Mouse (Mus musculus): ENCODE results near the gene Myh6. TPM values are rescaled to one million over a fixed set of nuclear protein-coding genes. Genes with fewer than 3 reads are reported as not detected.

Myh6 gene
- polyA plus RNA-seq (2015; fragmentation: Nextera tagmentation; extraction: Ambion mirVana) = 0.68 and 0.69 TPM in 2 replicates

- no peaks in the 10 kb centered on the region for H3K36me3 ChIP-seq (replicated peaks)
- no peak within 1 kb of the TSS for H3K4me2 ChIP-seq
- no peak within 1 kb of the TSS for H3K4me3 ChIP-seq (replicated peaks)
- no peaks in the 10 kb centered on the region for H3K4me1 ChIP-seq (replicated peaks)
- no peak within 1 kb of the TSS for H3K27ac ChIP-seq (replicated peaks)
- no peaks in the 10 kb centered on the region for H3K27me3 ChIP-seq
- no peaks in the 10 kb centered on the region for H3K9me3 ChIP-seq (replicated peaks)
- WGBS (ENCODE audit: insufficient replicate concordance) = 48% methylated on average over 7 of the region's 7 CpGs
- H3K9ac ChIP-seq = no peak within 1 kb of the TSS
- no peak for ATAC-seq (ENCODE audit: insufficient read depth)
Measured at GRCm38 (mm10) chr14:54966320-54966977, at the start of gene Myh6. Gene Myh6, minus strand, starts transcription at chr14:54966927.

GRCm38 (mm10) chr14:55015767-55016111 lies 49.0 kb upstream of the Myh6 start:
- H3K27ac ChIP-seq (replicated peaks) = peak overlapping the region; percentile 81
- H3K27me3 ChIP-seq = no peaks in the 10 kb centered on the region
- H3K4me2 ChIP-seq = peak overlapping the region; percentile 96
- H3K9me3 ChIP-seq (replicated peaks) = no peaks in the 10 kb centered on the region
- WGBS (ENCODE audit: insufficient replicate concordance) = 1% methylated on average over 17 of the region's 17 CpGs
- H3K9ac ChIP-seq = peak overlapping the region; percentile 59
- H3K4me1 ChIP-seq (replicated peaks) = peaks cover 18% of the 10 kb centered on the region
- peaks cover 23% of the 10 kb centered on the region for H3K36me3 ChIP-seq (replicated peaks)
- peak overlapping the region; percentile 73 for H3K4me3 ChIP-seq (replicated peaks)
- ATAC-seq (ENCODE audit: insufficient read depth) = no peak

DNA sequence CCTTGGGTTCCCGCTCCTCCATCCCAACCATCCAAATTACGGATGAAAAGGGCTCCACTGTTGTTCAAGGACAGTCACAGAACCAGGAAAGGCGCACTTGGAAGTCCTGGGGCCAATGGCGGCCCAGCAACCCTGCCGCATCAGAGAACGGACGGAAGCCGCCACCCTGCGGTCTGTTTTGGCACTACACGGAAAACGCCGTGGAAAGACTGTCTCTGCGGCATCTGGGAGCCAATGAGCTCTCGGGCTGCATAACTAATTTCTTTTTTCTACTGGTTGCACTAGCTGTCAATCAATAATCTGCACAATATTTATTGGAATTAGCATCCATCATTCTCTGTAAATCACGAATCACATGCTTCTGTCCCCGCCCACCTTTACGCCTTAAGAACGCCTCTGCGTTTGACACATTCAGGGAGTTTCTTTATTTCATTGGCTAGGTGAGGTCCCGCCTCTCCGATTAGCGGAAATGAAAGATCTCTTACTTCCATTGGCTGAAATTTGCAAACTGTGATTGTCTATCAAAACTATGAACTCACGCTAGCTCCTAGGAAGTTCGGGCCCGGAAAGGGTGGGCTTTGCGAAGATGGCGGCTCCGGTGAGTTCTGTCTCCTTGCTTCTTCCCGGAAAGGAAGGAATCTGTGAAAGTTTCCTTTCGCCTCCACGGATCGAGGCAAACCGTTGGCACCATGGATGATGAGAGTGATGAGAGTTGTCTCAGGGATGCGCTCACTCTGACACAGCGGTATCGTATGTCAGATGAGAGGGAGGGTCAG lies 48.5 kb upstream of the Myh6 start, which contains the start of gene Ngdn:
Gene Ngdn, plus strand, starts transcription at position 464 of the 776 bp plus-strand sequence.
- no peaks in the 10 kb centered on the region for H3K9me3 ChIP-seq (replicated peaks)
- WGBS (ENCODE audit: insufficient replicate concordance) = under 1% methylated on average over 36 of the region's 36 CpGs
- peaks cover 18% of the 10 kb centered on the region for H3K4me1 ChIP-seq (replicated peaks)
- H3K27ac ChIP-seq (replicated peaks) = peak within 1 kb of the TSS; percentile 86
- H3K27me3 ChIP-seq = no peaks in the 10 kb centered on the region
- peak within 1 kb of the TSS; percentile 73 for H3K4me3 ChIP-seq (replicated peaks)
- peak within 1 kb of the TSS; percentile 96 for H3K4me2 ChIP-seq
- peak within 1 kb of the TSS; percentile 72 for H3K9ac ChIP-seq
- H3K36me3 ChIP-seq (replicated peaks) = peaks cover 18% of the 10 kb centered on the region
- ATAC-seq (ENCODE audit: insufficient read depth) = peak; percentile 93

DNA sequence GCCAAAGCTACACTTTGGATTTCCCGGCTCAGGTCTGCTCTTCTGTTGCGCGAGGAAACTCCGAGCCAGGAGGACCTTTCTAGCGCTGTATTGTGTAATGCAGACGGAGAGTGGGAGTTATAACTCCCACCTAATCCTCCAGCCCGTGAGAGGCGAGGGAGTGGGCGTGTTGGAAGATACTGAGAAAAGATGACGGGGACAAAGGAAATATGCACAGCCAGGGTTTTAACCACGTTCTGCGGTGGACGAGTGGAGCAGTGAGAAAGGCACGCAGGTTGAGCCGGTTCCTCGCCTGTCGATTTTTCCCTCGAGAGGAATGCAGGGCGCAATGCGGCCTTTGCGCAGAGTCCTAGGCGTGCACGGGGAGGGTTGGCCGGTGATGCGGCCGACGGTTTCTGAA lies 47.9 kb upstream of the Myh6 start:
- peak overlapping the region; percentile 96 for H3K4me2 ChIP-seq
- peak overlapping the region; percentile 86 for H3K27ac ChIP-seq (replicated peaks)
- H3K4me1 ChIP-seq (replicated peaks) = peaks cover 18% of the 10 kb centered on the region
- WGBS (ENCODE audit: insufficient replicate concordance) = under 1% methylated on average over 27 of the region's 27 CpGs
- peak; percentile 47 for ATAC-seq (ENCODE audit: insufficient read depth)
- H3K36me3 ChIP-seq (replicated peaks) = peaks cover 18% of the 10 kb centered on the region
- H3K27me3 ChIP-seq = no peaks in the 10 kb centered on the region
- peak overlapping the region; percentile 73 for H3K4me3 ChIP-seq (replicated peaks)
- H3K9ac ChIP-seq = peak overlapping the region; percentile 72
- no peaks in the 10 kb centered on the region for H3K9me3 ChIP-seq (replicated peaks)

DNA sequence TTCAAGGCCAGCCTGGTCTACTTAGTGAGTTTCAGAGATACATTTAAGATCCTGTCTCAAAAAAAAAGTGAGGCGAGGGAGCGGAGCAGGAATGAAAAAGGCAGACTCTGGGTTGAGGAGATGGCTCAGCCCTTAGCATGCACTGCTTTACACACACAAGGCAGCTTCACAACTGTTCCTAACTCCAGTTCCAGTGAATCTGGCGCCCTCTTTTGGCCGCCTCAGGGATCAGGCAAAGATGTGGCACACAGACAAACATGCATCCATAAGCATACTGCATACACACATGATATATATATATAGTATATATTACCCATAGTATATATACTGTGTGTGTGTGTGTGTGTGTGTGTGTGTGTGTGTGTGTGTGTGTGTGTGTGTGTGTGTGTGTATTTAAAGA lies 44.4 kb upstream of the Myh6 start:
- Histone ChIP-seq H3K4me3 (replicated peaks) (no peak overlapping the region), H3K27ac (replicated peaks) (no peak overlapping the region), H3K4me2 (no peak overlapping the region), H3K36me3 (replicated peaks) (no peaks in the 10 kb centered on the region), H3K4me1 (replicated peaks) (peaks cover 7% of the 10 kb centered on the region), H3K9ac (no peak overlapping the region), H3K27me3 (no peaks in the 10 kb centered on the region), H3K9me3 (replicated peaks) (no peaks in the 10 kb centered on the region)
- ATAC-seq (ENCODE audit: insufficient read depth) = no peak
- 57% methylated on average over 4 of the region's 4 CpGs for WGBS (ENCODE audit: insufficient replicate concordance)

GRCm38 (mm10) chr14:55008417-55008816 lies 41.7 kb upstream of the Myh6 start:
- Histone ChIP-seq H3K4me3 (replicated peaks) (no peak overlapping the region), H3K36me3 (replicated peaks) (no peaks in the 10 kb centered on the region), H3K27me3 (no peaks in the 10 kb centered on the region), H3K27ac (replicated peaks) (no peak overlapping the region), H3K9ac (no peak overlapping the region), H3K4me1 (replicated peaks) (0 out of 2 replicates have a peak, but pooled peaks cover 6% of the 10 kb centered on the region), H3K9me3 (replicated peaks) (no peaks in the 10 kb centered on the region), H3K4me2 (no peak overlapping the region)
- no peak for ATAC-seq (ENCODE audit: insufficient read depth)
- 61% methylated on average over 8 of the region's 8 CpGs for WGBS (ENCODE audit: insufficient replicate concordance)

- Histone ChIP-seq H3K4me3 (replicated peaks) (no peak overlapping the region), H3K27ac (replicated peaks) (no peak overlapping the region), H3K9ac (no peak overlapping the region), H3K27me3 (no peaks in the 10 kb centered on the region), H3K9me3 (replicated peaks) (no peaks in the 10 kb centered on the region), H3K4me2 (no peak overlapping the region), H3K36me3 (replicated peaks) (no peaks in the 10 kb centered on the region), H3K4me1 (replicated peaks) (0 out of 2 replicates have a peak, but pooled peaks cover 6% of the 10 kb centered on the region)
- no peak for ATAC-seq (ENCODE audit: insufficient read depth)
- 61% methylated on average over 9 of the region's 9 CpGs for WGBS (ENCODE audit: insufficient replicate concordance)
Measured at GRCm38 (mm10) chr14:55007120-55007908, 40.6 kb upstream of the Myh6 start.

- Histone ChIP-seq H3K9ac (no peak overlapping the region), H3K4me1 (replicated peaks) (0 out of 2 replicates have a peak, but pooled peaks cover 6% of the 10 kb centered on the region), H3K36me3 (replicated peaks) (no peaks in the 10 kb centered on the region), H3K9me3 (replicated peaks) (no peaks in the 10 kb centered on the region), H3K4me2 (no peak overlapping the region), H3K4me3 (replicated peaks) (no peak overlapping the region), H3K27ac (replicated peaks) (no peak overlapping the region), H3K27me3 (no peaks in the 10 kb centered on the region)
- ATAC-seq (ENCODE audit: insufficient read depth) = no peak
- 42% methylated on average over 3 of the region's 3 CpGs for WGBS (ENCODE audit: insufficient replicate concordance)
Measured at GRCm38 (mm10) chr14:55006541-55006940, 39.8 kb upstream of the Myh6 start.

DNA sequence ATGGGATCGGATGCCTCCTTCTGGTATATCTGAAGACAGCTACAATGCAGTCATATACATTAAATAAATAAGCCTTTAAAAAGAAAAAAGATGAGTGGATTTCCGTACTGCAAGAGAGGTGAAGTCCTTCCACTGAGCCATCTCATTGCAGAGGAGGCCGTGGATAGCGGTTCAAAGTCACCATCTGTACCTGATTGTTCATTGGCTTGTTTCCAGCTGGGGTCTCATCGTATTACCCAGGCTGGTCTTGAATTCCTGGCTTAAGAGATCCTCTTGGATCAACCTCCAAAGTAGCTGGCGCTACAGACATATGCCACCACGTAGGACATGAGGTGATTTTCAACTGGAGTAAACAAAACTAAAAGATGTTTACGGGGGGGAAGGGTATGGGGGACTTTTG lies 39.2 kb upstream of the Myh6 start:
- Histone ChIP-seq H3K4me1 (replicated peaks) (0 out of 2 replicates have a peak, but pooled peaks cover 6% of the 10 kb centered on the region), H3K27me3 (no peaks in the 10 kb centered on the region), H3K9me3 (replicated peaks) (no peaks in the 10 kb centered on the region), H3K4me3 (replicated peaks) (no peak overlapping the region), H3K4me2 (no peak overlapping the region), H3K36me3 (replicated peaks) (no peaks in the 10 kb centered on the region), H3K9ac (no peak overlapping the region), H3K27ac (replicated peaks) (no peak overlapping the region)
- no peak for ATAC-seq (ENCODE audit: insufficient read depth)
- WGBS (ENCODE audit: insufficient replicate concordance) = 74% methylated on average over 8 of the region's 8 CpGs

DNA sequence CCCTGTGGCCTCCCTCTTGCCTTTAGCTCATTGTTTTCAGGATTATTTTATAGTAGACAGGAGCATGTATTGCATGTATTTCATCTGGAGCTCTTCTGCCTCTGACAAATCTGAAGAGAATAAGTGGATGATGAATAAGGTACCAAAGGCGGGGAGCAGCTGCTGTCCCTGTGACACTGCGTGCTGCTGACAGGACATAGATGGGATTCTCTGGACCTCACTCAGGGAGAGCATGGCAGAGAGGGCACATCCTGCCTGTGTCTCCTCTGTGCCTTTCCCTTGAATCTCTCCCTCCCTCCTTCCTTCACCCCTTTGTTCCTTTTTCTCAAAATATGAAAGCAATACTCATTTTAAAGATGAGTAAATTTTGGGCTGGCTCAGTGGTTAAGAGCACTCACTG lies 38.8 kb upstream of the Myh6 start:
- Histone ChIP-seq H3K4me3 (replicated peaks) (no peak overlapping the region), H3K9ac (no peak overlapping the region), H3K27me3 (no peaks in the 10 kb centered on the region), H3K4me1 (replicated peaks) (0 out of 2 replicates have a peak, but pooled peaks cover 6% of the 10 kb centered on the region), H3K36me3 (replicated peaks) (no peaks in the 10 kb centered on the region), H3K9me3 (replicated peaks) (no peaks in the 10 kb centered on the region), H3K27ac (replicated peaks) (no peak overlapping the region), H3K4me2 (no peak overlapping the region)
- no peak for ATAC-seq (ENCODE audit: insufficient read depth)
- 77% methylated on average over 2 of the region's 2 CpGs for WGBS (ENCODE audit: insufficient replicate concordance)
